Mouse (Mus musculus) CD8-positive naive resting alpha-beta T cell, adult 57 days (primary cell): ENCODE measurements around the gene Fbxw18. TPM values are rescaled to one million over a fixed set of nuclear protein-coding genes. Genes with fewer than 3 reads are reported as not detected.

ENCODE experiments used
- total RNA-seq: library from RNA; stranded (reverse); gene quantifications from one replicate; pipeline ENCODE4 v1.2.4, GENCODE M21; 2023

The Fbxw18 gene
- not detected for total RNA-seq

GRCm38 (mm10) chr9:109702600-109702999, at the start of gene Fbxw18:
Fbxw18 (minus strand) TSS chr9:109702700.

GRCm38 (mm10) chr9:109745989-109746388, 43.5 kb upstream of the Fbxw18 start, which contains the start of gene Fbxw26:
Fbxw26 (minus strand) TSS chr9:109746089.

GRCm38 (mm10) chr9:109664552-109664951, 37.9 kb downstream of the Fbxw18 start, which contains the start of gene Fbxw25:
Fbxw25 (minus strand) TSS chr9:109664652.

Other genes starting within 250 kb of the Fbxw18 start
- gene Fbxw19, start 206.8 kb downstream of the Fbxw18 start, total RNA-seq, result not detected
- gene Fbxw15, start 134.4 kb downstream of the Fbxw18 start, total RNA-seq, result not detected
- gene Fbxw24, start 76.6 kb downstream of the Fbxw18 start, total RNA-seq, result not detected
- gene Fbxw25, start 38.0 kb downstream of the Fbxw18 start, total RNA-seq, result not detected
- not detected for gene Fbxw26, start 43.4 kb upstream of the Fbxw18 start, total RNA-seq
- not detected for gene Fbxw27, start 88.0 kb upstream of the Fbxw18 start, total RNA-seq
- not detected for gene Spink8, start 109.6 kb upstream of the Fbxw18 start, total RNA-seq
- gene Nme6, start 130.0 kb upstream of the Fbxw18 start, total RNA-seq, result 5.2 TPM
- gene Camp, start 146.9 kb upstream of the Fbxw18 start, total RNA-seq, result 1.2 TPM
- 10.3 TPM for gene Cdc25a, start 172.9 kb upstream of the Fbxw18 start, total RNA-seq
- gene Map4, start 228.8 kb upstream of the Fbxw18 start, total RNA-seq, result 103 TPM